Mouse (Mus musculus): Measurements from ENCODE around the gene Grid2ip.

The Grid2ip gene

GRCm38 (mm10) chr5:143421484-143421883 lies 64.3 kb downstream of the Grid2ip start:
- no peak for DNase-seq (ENCODE audit: low spot score)

DNA sequence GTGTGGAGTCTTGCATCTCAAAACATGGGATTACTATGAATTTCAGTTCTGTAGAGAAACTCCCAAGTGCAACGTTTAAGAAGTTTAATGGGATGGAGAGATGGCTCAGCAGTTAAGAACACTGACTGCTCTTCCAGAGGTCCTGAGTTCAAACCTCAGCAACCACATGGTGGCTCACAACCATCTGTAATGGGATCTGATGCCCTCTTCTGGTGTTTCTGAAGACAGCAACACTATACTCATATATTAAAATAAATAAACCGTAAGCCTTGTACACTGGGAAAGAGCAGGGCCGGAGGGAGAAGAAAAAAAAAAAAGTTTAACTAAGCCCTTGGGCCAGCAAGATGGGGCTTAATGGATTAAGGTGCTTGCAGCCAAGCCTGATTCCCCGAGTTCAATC lies 65.9 kb downstream of the Grid2ip start:
- no peak for DNase-seq (ENCODE audit: low spot score)

GRCm38 (mm10) chr5:143423899-143424519 lies 66.9 kb downstream of the Grid2ip start:
- DNase-seq (ENCODE audit: low spot score): no peak

DNA sequence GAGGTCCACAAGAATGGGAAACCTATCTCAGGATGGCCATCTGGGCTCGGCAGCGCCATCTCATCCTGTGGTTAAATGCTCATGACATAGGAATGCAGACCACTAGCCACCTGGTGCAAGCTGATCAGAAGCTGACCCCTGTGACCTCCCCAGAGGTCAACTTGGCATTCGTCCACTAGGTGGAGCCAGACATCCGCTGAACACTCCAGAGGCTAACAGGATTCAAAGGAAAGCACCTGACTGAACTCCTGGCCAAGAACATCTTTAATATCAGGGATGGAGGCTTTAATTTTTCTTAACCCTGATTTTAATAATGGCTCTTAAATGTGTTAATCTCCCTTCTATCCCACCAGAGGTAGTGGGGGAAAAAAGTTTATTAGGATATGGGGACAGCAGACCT lies 77.3 kb downstream of the Grid2ip start:
- peak; percentile 80 for DNase-seq (ENCODE audit: low spot score)

DNA sequence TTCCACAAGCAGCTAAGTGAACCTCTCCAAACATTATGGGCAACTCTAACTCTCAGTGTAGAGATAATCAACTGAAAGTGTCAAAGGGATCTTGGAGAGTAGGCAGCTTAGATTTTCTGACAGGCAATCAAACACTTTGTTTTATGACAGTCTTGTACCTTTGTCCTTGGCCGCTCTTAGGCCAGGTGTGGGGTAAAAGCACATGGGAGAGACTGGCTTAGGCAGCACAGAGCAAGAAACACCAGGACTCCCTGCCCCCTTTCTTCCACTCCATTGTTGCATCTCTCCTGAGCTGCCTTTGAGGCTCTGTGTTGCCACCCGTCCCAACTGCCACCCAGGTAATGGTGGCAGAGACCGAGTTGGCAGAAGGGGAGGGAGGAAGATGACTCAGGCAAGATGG lies 84.2 kb downstream of the Grid2ip start:
- no peak for DNase-seq (ENCODE audit: low spot score)

DNA sequence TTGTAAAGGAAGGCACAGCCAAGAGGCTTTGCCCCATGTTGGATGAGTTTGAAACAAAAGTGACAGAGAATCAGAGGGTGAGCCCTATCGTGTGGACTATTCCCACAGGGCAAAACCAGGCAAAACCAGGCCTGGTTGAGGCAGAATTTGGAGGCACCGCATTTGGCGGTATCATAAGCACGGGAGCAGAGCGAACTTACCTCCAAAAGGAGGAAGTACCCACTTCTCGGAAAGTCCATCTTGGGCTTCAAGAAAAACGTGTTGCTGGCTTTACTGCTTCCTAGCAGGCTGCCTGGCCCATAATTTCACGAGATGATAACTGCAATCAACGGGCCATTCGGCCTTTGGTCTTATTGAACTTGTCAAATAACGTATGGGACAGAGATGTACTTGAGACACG lies 84.6 kb downstream of the Grid2ip start:
- no peak for DNase-seq (ENCODE audit: low spot score)
